Mouse (Mus musculus): ENCODE measurements around the gene Ednra. TPM values are rescaled to one million over a fixed set of nuclear protein-coding genes. Genes with fewer than 3 reads are reported as not detected.

Gene Ednra
- polyA plus RNA-seq, 1 experiment from 2014 or later, result 20.3 TPM

- Histone ChIP-seq H3K36me3 (no peaks in the 10 kb centered on the region), H3K9ac (no peak overlapping the region), H3K27me3 (replicated peaks) (no peaks in the 10 kb centered on the region), H3K4me2 (replicated peaks) (no peak overlapping the region), H3K9me3 (no peaks in the 10 kb centered on the region), H3K4me1 (replicated peaks) (no peaks in the 10 kb centered on the region), H3K4me3 (replicated peaks) (no peak overlapping the region), H3K27ac (no peak overlapping the region)
- 63% methylated on average over 2 of the region's 2 CpGs for WGBS
- no peak for ATAC-seq
Measured at GRCm38 (mm10) chr8:77633211-77633610, 91.1 kb downstream of the Ednra start.

GRCm38 (mm10) chr8:77630691-77631090 is 93.6 kb downstream of the Ednra start:
- Histone ChIP-seq H3K4me2 (replicated peaks) (no peak overlapping the region), H3K36me3 (no peaks in the 10 kb centered on the region), H3K4me1 (replicated peaks) (no peaks in the 10 kb centered on the region), H3K27me3 (replicated peaks) (no peaks in the 10 kb centered on the region), H3K9me3 (no peaks in the 10 kb centered on the region), H3K27ac (0 out of 2 replicates have a peak overlapping the region, but pooled peaks have one; percentile 40), H3K9ac (no peak overlapping the region), H3K4me3 (replicated peaks) (no peak overlapping the region)
- 37% methylated on average over 3 of the region's 3 CpGs for WGBS
- ATAC-seq, result no peak

GRCm38 (mm10) chr8:77629858-77630537 is 94.3 kb downstream of the Ednra start:
- Histone ChIP-seq H3K4me2 (replicated peaks) (no peak overlapping the region), H3K27ac (no peak overlapping the region), H3K27me3 (replicated peaks) (no peaks in the 10 kb centered on the region), H3K9ac (no peak overlapping the region), H3K9me3 (no peaks in the 10 kb centered on the region), H3K4me1 (replicated peaks) (no peaks in the 10 kb centered on the region), H3K4me3 (replicated peaks) (no peak overlapping the region), H3K36me3 (no peaks in the 10 kb centered on the region)
- peak; percentile 84 for ATAC-seq
- 20% methylated on average over 15 of the region's 15 CpGs for WGBS

- H3K4me2 ChIP-seq (replicated peaks), result no peak overlapping the region
- H3K36me3 ChIP-seq, result no peaks in the 10 kb centered on the region
- H3K27ac ChIP-seq, result no peak overlapping the region
- no peaks in the 10 kb centered on the region for H3K4me1 ChIP-seq (replicated peaks)
- no peaks in the 10 kb centered on the region for H3K9me3 ChIP-seq
- H3K9ac ChIP-seq, result no peak overlapping the region
- no peak for ATAC-seq
- no peaks in the 10 kb centered on the region for H3K27me3 ChIP-seq (replicated peaks)
- no peak overlapping the region for H3K4me3 ChIP-seq (replicated peaks)
- 88% methylated on average over 7 of the region's 7 CpGs for WGBS
Measured at GRCm38 (mm10) chr8:77623677-77624209, 100.5 kb downstream of the Ednra start.

GRCm38 (mm10) chr8:77617916-77618315 is 106.3 kb downstream of the Ednra start:
- Histone ChIP-seq H3K36me3 (no peaks in the 10 kb centered on the region), H3K27ac (no peak overlapping the region), H3K9ac (no peak overlapping the region), H3K4me3 (replicated peaks) (no peak overlapping the region), H3K4me2 (replicated peaks) (no peak overlapping the region), H3K9me3 (no peaks in the 10 kb centered on the region), H3K27me3 (replicated peaks) (no peaks in the 10 kb centered on the region), H3K4me1 (replicated peaks) (no peaks in the 10 kb centered on the region)
- ATAC-seq, result peak; percentile 49; the same call in 1 of the 2 replicates
- WGBS, result 34% methylated on average over 2 of the region's 2 CpGs

Other genes with a start within 250 kb of the Ednra start
- gene Arhgap10, start 206.5 kb downstream of the Ednra start, polyA plus RNA-seq (2015; fragmentation: Nextera tagmentation; extraction: Ambion mirVana), result 25.8 and 30.9 TPM in 2 replicates
- 16.6 and 16.9 TPM in 2 replicates for gene Prmt9, start 175.1 kb downstream of the Ednra start, polyA plus RNA-seq (2015; fragmentation: Nextera tagmentation; extraction: Ambion mirVana)
- gene Tmem184c, start 113.8 kb downstream of the Ednra start, polyA plus RNA-seq (2015; fragmentation: Nextera tagmentation; extraction: Ambion mirVana), result 21.2 and 27.9 TPM in 2 replicates